Mouse (Mus musculus): ENCODE measurements around the gene Frrs1. TPM values are rescaled to one million over a fixed set of nuclear protein-coding genes. Genes with fewer than 3 reads are reported as not detected.

The Frrs1 gene
- polyA plus RNA-seq, 1 experiment: 0.58 TPM

DNA sequence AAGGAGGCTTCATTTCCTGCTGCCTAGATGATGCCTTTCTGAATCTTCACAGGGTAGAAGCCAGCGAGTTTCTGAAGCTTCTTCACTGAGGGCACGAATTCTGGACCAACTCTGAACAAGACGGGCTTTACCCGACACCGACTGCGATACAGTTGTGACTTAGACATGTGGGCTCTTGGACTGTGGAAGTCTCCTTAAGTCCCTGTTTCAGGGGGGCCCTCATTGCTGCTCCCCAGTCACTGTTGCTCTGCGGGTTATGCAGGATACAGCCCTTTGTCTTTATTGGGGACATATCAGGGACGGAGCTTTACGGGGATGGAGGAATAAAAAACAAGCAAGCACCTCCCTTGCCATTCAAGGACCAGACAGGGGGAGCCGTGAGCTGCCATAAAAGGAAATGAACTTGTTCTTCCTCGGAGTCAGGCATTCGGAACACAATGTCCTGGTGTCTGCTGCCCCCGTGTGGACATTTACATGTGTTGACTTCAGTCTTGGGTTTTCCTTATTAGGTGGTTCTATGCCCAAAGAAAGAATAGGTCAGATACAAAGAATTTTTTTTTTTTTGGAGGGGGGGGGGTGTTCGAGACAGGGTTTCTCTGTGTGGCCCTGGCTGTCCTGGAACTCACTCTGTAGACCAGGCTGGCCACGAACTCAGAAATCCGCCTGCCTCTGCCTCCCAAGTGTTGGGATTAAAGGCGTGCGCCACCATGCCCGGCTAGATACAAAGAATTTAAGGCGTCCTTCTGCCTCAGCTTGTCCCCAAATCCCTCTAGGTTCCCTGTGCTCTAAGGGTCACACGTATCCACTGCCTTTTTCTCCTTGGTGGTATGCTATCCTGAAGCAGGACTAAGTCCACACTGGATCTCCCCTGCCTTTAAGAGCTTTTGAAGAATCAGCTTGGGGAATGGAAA lies 23.2 kb upstream of the Frrs1 start:
- Histone ChIP-seq H3K4me3 (ENCODE audit: control insufficient read depth, low read depth, low read length) (peak overlapping the region; percentile 35), H3K27ac (ENCODE audit: control insufficient read depth, insufficient read depth, low read depth, low read length) (no peak overlapping the region), H3K27me3 (ENCODE audit: control insufficient read depth, insufficient read depth, low read length) (no peaks in the 10 kb centered on the region), H3K4me1 (ENCODE audit: control insufficient read depth, insufficient read depth, low read length) (peaks cover 2% of the 10 kb centered on the region; the same call in 1 of the 2 replicates), H3K36me3 (ENCODE audit: control insufficient read depth, insufficient read depth, low read length) (no peaks in the 10 kb centered on the region)
- TF ChIP-seq CTCF (IDR thresholded peaks at IDR 0.05; ENCODE audit: control insufficient read depth, insufficient read depth, insufficient replicate concordance, low read depth, low read length) (peak; percentile 59; the same call in 1 of the 2 replicates), POLR2A (IDR thresholded peaks at IDR 0.05; ENCODE audit: control insufficient read depth, low read depth, low read length) (no peak)

- H3K36me3 ChIP-seq (ENCODE audit: control insufficient read depth, insufficient read depth, low read length): no peaks in the 10 kb centered on the region
- H3K4me1 ChIP-seq (ENCODE audit: control insufficient read depth, insufficient read depth, low read length): peaks cover 2% of the 10 kb centered on the region; the same call in 1 of the 2 replicates
- no peak overlapping the region for H3K4me3 ChIP-seq (ENCODE audit: control insufficient read depth, low read depth, low read length)
- no peak overlapping the region for H3K27ac ChIP-seq (ENCODE audit: control insufficient read depth, insufficient read depth, low read depth, low read length)
- no peaks in the 10 kb centered on the region for H3K27me3 ChIP-seq (ENCODE audit: control insufficient read depth, insufficient read depth, low read length)
- TF ChIP-seq CTCF (IDR thresholded peaks at IDR 0.05; ENCODE audit: control insufficient read depth, insufficient read depth, insufficient replicate concordance, low read depth, low read length) (no peak), POLR2A (IDR thresholded peaks at IDR 0.05; ENCODE audit: control insufficient read depth, low read depth, low read length) (no peak)
Observed at GRCm38 (mm10) chr3:116836681-116837475, 22.4 kb upstream of the Frrs1 start.

DNA sequence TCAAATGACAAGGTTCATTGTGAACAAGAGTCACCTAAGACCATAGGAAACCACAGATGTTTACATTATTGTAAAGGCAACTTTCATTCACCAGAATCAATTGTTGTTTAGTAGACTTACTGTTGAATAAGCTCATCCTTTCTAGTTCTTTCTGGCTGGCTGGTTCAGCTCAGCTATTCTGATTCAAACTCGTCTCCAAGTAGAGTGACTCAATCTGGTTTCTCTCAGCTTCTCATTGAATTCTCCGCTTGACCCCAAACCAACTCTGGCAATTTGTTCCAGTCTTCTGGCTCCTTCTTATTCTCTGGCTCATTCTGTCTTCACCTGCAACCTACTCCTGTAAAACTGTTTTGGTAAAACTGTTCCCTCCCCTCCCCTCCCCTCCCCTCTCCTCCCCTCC lies 18.0 kb upstream of the Frrs1 start:
- no peak overlapping the region for H3K4me3 ChIP-seq (ENCODE audit: control insufficient read depth, low read depth, low read length)
- TF ChIP-seq POLR2A (IDR thresholded peaks at IDR 0.05; ENCODE audit: control insufficient read depth, low read depth, low read length) (no peak), CTCF (IDR thresholded peaks at IDR 0.05; ENCODE audit: control insufficient read depth, insufficient read depth, insufficient replicate concordance, low read depth, low read length) (no peak)
- H3K4me1 ChIP-seq (ENCODE audit: control insufficient read depth, insufficient read depth, low read length): peaks cover 2% of the 10 kb centered on the region; the same call in 1 of the 2 replicates
- no peak overlapping the region for H3K27ac ChIP-seq (ENCODE audit: control insufficient read depth, insufficient read depth, low read depth, low read length)
- H3K36me3 ChIP-seq (ENCODE audit: control insufficient read depth, insufficient read depth, low read length): no peaks in the 10 kb centered on the region
- H3K27me3 ChIP-seq (ENCODE audit: control insufficient read depth, insufficient read depth, low read length): no peaks in the 10 kb centered on the region

DNA sequence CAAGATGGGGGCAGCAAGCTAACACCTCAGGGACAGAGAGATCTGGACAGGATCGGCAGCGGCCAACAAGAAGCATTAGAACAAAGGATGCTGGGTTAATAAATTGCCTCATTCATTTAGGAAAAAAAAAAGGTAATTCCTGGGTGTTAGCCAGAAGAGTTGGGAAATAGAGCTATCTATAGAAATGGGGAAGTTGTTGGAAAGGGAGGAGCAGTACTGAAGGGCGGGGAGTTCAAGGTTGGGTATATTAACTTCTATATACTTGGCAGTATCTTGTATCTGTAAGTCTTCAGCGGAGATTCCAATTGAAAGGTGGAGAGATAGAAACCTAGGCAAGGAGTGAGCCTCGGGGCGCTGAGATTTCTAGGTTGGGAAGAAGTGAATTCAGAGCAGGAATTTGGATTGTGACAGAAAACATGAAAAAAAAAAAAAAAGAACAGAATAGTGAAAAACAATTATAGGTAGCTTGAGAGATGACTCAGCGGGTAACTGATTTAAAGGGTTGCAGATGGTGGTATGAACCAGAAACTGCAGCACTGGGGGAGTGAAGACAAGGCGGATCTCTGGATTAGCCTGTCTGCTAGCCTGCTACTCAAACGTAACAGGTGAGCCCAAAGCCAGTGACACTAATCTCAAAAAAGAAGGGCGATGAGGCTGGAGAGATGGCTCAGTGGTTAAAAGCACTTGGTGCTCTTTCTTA lies 14.2 kb upstream of the Frrs1 start:
- Histone ChIP-seq H3K4me3 (ENCODE audit: control insufficient read depth, low read depth, low read length) (no peak overlapping the region), H3K27ac (ENCODE audit: control insufficient read depth, insufficient read depth, low read depth, low read length) (no peak overlapping the region), H3K27me3 (ENCODE audit: control insufficient read depth, insufficient read depth, low read length) (no peaks in the 10 kb centered on the region), H3K36me3 (ENCODE audit: control insufficient read depth, insufficient read depth, low read length) (no peaks in the 10 kb centered on the region), H3K4me1 (ENCODE audit: control insufficient read depth, insufficient read depth, low read length) (no peaks in the 10 kb centered on the region)
- TF ChIP-seq CTCF (IDR thresholded peaks at IDR 0.05; ENCODE audit: control insufficient read depth, insufficient read depth, insufficient replicate concordance, low read depth, low read length) (no peak), POLR2A (IDR thresholded peaks at IDR 0.05; ENCODE audit: control insufficient read depth, low read depth, low read length) (no peak)

DNA sequence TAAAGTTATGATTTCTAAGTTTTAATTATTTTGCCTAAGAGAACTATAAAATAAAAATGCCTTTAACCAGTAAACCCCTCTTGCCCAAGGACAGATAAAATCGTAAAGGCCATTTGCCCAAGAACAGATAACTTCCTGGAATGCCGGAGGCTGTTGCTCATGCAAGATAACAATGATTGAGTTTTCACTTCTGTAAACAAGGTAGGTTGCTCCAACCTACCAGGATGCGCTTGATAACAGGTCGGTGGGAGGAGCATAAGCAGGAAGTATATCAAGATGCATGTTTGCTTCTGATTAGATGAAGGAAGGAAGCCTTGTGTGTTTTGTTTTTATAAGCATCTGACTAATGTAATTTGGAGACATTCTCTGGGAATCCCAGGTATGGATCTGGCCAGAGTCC lies 13.2 kb upstream of the Frrs1 start:
- no peaks in the 10 kb centered on the region for H3K36me3 ChIP-seq (ENCODE audit: control insufficient read depth, insufficient read depth, low read length)
- no peaks in the 10 kb centered on the region for H3K27me3 ChIP-seq (ENCODE audit: control insufficient read depth, insufficient read depth, low read length)
- no peaks in the 10 kb centered on the region for H3K4me1 ChIP-seq (ENCODE audit: control insufficient read depth, insufficient read depth, low read length)
- TF ChIP-seq POLR2A (IDR thresholded peaks at IDR 0.05; ENCODE audit: control insufficient read depth, low read depth, low read length) (no peak), CTCF (IDR thresholded peaks at IDR 0.05; ENCODE audit: control insufficient read depth, insufficient read depth, insufficient replicate concordance, low read depth, low read length) (no peak)
- no peak overlapping the region for H3K4me3 ChIP-seq (ENCODE audit: control insufficient read depth, low read depth, low read length)
- H3K27ac ChIP-seq (ENCODE audit: control insufficient read depth, insufficient read depth, low read depth, low read length): no peak overlapping the region

- Histone ChIP-seq H3K27me3 (ENCODE audit: control insufficient read depth, insufficient read depth, low read length) (no peaks in the 10 kb centered on the region), H3K27ac (ENCODE audit: control insufficient read depth, insufficient read depth, low read depth, low read length) (no peak overlapping the region), H3K4me3 (ENCODE audit: control insufficient read depth, low read depth, low read length) (no peak overlapping the region), H3K36me3 (ENCODE audit: control insufficient read depth, insufficient read depth, low read length) (no peaks in the 10 kb centered on the region), H3K4me1 (ENCODE audit: control insufficient read depth, insufficient read depth, low read length) (no peaks in the 10 kb centered on the region)
- TF ChIP-seq CTCF (IDR thresholded peaks at IDR 0.05; ENCODE audit: control insufficient read depth, insufficient read depth, insufficient replicate concordance, low read depth, low read length): no peak
- TF ChIP-seq POLR2A (IDR thresholded peaks at IDR 0.05; ENCODE audit: control insufficient read depth, low read depth, low read length): no peak
Observed at GRCm38 (mm10) chr3:116848099-116848498, 11.2 kb upstream of the Frrs1 start.

Measured in testis, adult 2 months (tissue).